Mouse (Mus musculus): Measurements from ENCODE around the gene Gm20547.

The Gm20547 gene

DNA sequence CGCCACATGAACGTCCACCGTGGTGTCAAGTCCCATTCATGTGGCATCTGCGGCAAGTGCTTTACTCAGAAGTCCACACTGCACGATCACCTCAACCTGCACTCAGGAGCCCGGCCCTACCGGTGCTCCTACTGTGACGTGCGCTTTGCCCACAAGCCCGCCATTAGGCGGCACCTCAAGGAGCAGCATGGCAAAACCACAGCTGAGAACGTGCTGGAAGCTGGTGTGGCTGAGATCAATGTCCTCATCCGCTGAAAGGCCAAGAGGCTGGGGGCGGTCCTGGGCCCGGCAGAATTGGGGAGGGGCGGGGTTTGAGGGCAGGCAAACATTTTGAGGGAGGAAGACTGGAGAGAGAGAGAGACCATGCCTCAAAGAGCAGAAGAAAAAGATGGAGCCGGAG lies 14.5 kb upstream of the Gm20547 start:
- DNase-seq (ENCODE audit: low read depth, low spot score): no peak

DNA sequence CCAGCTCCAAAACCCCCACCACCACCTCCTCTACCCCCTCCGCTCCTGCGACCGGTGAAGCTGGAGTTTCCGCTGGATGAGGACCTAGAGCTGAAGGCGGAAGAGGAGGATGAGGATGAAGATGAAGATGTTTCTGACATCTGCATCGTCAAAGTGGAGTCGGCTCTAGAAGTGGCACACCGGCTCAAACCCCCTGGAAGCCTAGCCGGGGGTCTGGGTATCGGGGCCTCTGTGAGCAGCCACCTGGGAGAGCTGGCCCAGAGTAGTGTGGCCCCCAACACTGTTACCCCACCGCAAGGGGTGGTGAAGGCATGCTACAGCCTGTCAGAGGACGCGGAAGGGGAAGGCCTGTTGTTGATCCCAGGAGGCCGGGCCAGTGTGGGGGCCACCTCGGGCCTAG lies 13.9 kb upstream of the Gm20547 start:
- no peak for DNase-seq (ENCODE audit: low read depth, low spot score)

DNA sequence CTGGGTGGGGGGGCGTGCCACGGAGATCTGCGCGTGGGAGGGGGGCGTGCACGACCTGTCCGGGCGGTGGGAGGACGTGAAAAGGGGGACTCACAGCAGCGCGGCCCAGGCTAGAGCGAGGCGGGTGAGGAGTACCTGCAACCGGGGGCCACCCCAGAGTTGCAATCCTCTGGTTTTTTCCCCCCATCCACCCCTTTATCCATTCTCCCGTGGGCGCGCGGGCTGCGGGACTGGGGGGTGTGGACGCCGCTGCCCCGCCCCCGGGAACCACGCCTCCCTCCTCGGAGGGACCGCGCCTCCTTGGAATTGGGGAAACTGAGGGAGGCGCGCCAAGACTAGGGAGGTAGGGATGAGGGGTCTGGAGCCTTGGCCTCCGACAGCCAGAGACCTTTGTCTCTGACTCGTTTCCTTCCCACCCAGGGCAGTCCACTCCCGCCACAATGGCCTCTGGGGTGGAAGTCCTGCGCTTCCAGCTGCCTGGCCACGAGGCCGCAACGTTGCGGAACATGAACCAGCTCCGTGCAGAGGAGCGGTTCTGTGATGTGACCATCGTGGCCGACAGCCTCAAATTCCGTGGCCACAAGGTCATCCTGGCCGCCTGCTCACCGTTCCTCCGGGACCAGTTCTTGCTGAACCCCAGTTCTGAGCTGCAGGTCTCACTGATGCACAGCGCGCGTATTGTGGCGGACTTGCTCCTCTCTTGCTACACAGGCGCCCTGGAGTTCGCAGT lies 13.1 kb upstream of the Gm20547 start:
- DNase-seq (ENCODE audit: low read depth, low spot score): no peak

DNA sequence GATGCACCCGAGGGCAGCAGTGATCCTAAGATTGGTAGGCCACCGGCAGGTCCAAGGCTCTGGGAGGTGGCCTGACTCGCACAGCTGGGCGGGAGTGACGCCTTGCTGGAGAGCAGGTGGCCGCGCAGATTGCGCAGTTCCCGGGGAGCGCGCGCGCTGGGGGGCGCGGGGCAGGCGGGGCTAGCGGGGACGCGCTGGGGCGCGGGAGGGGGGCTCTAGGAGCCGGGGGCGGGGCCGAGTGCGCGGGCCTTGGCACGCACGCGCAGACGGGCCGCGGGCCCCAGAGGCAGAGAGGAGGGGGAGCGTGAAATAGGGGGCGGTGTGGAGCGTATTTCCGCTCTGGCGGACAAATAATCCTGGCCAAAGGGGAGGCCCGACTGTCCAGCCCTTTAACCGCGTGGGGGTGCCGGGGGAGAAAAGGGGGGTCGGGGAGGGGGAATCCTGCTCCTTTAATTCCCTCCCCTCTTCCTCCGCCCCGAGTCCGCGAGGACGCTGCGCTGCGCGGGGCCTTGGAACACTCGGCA lies 12.3 kb upstream of the Gm20547 start:
- DNase-seq (ENCODE audit: low read depth, low spot score): peak; percentile 95

DNA sequence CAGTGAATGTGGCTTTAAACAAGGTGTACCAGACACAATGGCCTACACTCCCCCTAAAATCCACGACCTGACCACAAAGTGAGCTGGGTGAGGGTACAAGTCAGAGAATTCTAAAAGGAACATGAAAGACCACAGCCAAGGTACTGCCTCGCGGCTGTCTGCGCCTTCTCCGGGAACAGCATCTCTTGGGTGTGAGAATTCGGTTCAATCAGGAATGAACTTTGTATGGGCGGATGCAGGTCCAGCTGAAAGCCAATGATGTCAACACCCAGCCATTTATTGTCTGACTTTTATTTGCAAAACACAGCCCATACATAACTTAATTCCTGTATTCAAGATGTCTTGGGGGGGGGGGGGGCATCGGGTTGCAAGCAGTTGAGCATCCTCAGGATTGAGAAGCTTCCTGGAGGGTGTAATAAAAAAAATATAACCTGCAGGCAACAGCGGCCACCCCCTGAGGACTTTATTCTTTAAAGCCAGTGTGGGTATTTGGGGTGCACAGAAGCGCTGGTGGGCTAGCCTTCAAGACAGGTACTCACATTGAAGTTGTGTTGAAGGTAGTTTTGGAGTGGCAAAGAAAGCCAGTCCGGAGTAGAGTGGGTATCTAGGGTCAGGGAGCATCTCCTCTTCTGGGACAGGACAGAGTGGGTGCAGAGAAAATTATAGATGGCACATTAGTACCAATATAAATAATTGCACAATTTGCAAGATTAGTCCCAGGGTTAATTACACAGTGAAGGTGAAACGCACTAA lies 11.4 kb upstream of the Gm20547 start:
- DNase-seq (ENCODE audit: low read depth, low spot score): no peak

DNA sequence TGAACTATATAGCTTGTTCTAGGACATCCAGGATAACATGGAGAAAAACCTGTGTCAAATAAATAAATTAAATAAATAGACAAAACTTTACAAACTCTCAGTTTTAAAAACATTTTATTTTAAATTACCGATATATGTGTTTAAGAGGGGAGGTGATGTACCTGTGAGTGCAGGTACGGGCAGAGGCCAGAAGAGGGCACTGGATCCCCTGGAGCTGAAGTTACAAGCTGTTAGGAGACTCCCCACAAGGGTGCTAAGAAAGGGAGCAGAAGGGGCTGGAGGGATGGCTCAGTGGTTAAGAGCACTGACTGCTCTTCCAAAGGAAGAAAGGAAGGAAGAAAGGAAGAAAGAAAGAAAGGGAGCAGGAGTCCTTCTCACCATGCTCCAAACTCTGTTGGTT lies 9.5 kb upstream of the Gm20547 start:
- DNase-seq (ENCODE audit: low read depth, low spot score): no peak

DNA sequence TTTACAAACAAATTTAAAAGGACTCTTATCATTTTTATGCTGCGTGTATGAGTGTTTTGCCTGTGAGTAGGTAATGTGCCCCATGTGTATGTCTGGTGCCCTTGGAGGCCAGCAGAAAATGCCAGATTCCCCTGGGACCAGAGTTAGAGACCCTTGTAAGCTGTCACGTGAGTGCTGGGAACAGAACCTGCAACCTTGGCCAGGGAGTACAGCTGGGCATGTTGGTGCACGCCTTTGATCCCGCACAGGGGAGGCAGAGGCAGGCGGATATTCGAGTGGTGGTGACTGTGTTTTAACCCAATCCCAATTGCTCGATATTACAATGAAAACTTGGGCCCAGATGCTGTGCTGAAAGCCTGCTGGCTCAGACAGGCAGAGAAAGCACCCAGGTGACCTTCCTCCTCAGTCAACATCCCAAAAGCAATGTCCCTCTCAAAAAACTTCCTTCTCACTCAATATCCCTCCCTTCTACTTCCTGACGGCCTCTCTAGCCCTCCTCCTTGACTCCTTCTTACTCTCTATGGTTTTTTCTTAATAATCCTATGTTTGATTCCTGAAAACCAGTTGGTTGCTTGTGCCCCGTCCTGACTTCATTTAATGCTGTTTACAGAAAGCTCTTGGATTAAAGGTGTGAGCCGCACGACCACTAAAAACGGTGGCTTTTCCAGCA lies 8.4 kb upstream of the Gm20547 start:
- no peak for DNase-seq (ENCODE audit: low read depth, low spot score)

DNA sequence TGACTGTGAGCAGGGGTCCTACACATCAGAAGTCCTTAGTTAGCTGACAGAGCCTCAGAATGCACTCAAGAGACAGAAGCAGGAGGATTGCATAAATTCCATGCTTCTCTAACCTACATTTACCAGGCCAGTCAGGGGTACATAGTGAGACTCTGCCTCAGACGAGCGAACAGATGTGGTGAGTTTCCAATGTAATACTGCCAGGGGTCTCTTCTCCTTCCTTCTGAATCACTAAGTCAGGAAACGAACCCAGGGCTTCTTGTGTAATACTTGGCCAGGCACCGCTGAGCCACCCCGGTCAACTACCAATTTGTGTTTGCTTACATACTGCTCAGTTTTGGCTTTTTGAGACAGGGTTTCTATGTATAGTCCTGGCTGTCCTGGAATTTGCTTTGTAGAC lies 6.1 kb upstream of the Gm20547 start:
- DNase-seq (ENCODE audit: low read depth, low spot score): no peak

DNA sequence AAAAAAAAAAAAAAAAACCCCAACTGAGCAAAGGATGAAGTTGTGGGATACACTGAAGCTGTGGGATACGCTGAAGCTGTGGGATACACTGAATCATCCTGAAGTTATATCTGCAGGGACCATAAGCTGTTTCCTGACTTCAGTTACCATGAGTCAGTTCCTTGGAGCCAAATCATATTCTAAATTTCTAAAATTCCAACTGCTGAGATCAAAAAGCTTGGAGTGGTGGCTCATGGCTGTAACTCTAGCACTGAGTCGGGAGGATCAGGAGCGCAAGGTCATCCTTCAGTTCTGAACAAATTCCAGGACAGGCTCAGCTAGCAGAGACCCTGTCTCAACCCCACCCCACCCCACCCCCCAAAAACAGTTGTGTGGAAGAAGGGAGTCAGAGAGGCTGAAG lies 3.8 kb upstream of the Gm20547 start:
- DNase-seq (ENCODE audit: low read depth, low spot score): no peak

DNA sequence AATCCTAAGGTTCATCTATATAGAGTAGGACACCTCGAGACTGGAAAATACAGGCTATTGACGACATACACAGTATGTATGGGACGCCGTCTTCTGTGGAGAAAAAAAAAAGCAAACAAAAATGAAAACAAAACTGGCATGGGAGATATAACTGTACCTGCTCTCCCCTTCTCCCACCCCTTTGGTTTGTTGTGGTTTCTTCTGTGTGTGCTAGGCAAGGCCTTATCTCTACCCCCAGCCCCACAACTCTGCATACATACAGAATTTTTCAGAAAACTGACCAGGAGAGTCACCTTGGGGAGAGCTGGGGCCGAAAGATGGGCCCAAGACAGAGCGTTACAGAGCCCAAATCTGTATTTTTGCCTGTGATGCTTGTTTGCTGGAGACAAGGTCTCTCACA lies 2.9 kb upstream of the Gm20547 start:
- no peak for DNase-seq (ENCODE audit: low read depth, low spot score)

DNA sequence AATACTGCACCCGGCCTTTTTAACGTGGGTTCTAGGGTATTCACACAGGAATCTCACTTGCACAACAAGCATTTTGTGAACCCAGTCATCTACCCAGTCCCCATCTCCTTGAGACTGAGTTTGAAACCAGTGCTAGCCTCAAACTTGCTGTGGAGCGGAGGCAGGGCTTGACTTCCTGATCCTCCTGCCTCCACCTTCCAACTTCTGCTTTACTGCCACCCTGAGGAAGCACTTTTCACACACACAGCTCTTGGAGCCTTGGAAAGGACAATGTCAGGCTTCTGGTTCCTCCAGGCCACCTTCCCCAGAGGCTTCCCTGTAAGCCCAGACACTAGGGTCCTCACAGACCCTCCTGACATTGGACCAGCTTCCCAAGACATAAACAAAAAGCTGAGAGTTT lies 1.5 kb upstream of the Gm20547 start:
- DNase-seq (ENCODE audit: low read depth, low spot score): no peak

DNA sequence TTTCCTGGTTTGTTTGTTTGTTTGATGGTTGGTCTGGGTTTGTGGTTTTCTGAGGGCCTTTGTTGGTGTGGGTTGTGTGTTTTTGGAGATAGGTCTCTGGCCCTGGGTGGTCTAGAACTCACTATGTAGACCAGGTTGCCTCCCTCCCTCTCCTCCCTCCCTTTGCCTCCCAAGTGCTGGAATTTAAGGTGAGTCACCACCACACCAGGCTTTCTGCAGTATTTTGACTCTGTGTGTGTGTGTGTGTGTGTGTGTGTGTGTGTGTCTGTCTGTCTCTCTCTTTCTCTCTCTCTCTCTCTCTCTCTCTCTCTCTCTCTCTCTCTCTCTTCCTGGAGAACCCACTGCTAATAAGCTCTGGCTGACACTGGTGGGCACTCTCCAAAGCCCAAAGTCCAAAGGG lies 676 bp downstream of the Gm20547 start:
- no peak for DNase-seq (ENCODE audit: low read depth, low spot score)

DNA sequence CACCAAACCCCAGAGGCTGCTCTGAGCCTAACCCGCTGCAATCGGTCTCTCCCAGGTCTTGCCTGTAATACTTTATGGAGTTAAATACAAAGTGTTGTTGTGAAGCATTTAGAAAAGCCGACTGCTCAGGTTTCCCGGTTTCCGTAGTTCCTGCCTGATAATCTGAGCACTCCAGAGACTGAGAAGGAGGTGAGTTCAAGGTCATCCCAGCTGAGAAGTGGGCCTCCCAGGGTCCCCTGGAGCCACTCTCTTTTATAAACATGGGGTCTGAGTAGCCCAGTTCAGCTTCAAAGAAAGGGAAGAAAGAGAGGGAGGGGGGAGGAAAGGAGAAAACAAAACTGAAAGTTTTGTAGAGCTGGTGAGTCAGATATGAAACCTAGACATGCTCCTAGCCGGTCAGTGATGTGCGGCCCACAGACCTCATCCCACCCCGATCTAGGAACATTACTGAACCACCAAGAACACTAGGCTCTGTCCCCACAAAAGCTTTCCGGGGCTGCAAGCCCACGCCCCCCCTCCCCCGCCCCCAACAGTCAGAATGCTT lies 2.4 kb downstream of the Gm20547 start, which contains the start of gene Zbtb12:
Gene Zbtb12, plus strand, starts transcription at position 148 of the 544 bp plus-strand sequence.
- no peak for DNase-seq (ENCODE audit: low read depth, low spot score)

DNA sequence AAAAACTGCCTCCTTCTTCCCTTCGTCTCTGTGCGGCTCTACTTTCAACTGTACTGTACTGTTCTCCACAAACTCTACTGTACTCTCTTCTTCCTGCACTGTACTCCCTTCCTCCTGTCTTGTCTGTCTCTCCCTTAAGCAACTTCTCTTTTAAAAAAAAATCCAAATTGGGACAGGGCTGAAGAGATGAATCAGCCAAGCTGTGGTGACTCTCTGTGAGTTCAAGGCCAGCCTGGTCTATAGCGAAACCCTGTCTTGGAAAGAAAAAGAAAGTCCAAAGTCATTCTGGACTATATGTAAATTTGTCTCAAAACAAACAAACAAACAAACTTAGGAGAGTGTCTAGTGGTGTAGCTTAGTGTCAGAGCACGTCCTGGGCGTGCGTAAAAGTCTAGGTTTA lies 7.5 kb downstream of the Gm20547 start:
- no peak for DNase-seq (ENCODE audit: low read depth, low spot score)

DNA sequence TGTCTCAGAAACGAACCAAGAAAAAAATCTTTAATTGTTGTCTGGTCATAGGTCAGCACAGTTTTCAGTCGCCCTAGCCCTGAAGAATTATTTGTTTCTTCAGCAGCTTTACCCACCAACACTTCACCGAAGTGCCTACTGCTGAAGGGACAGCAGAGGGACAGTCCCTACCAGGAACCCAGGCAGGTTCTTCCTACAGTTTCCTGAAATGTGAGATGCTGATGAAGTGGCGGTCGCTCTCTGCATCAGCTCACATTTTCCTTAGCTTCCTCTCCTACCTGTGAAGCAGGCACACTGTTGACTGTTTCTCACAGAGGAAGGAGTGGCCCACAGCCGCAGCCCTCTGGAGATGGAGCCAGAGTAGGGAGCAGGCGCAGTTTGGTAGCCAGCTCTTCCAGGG lies 15.9 kb downstream of the Gm20547 start:
- DNase-seq (ENCODE audit: low read depth, low spot score): no peak

DNA sequence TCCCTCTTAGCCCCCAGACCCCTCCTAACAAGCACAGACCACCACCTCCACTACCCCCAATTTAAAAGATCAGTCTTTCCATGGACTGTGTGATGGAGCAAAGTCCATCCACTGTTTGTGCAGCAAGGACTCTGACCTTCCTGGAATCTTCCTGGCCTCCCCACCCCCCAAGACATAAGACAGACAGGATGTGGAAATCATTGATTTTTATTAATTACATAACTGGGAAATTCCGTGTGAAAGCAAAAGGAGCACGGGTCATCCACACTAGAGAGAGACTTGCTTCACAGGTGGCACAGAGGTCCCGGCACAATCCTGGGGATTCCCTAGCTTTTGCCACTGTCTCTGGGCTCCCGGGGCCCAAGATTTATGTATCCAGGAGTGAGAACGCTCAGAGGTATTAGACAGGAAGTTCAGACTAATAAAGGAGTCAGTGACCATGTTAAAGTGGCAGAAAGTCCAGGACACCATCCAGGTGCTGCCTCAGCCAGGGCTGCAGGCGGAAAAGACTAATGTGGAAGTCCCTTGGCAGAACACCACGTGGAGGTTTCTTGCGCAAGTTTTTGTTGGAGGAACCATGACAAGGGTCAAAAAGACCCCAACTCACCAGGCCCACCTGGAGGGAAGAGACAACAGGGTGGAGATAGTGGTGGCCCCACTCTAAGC lies 19.3 kb downstream of the Gm20547 start, which contains the start of gene Cfb:
Gene Cfb, minus strand, starts transcription at position 103 of the 666 bp plus-strand sequence.
- DNase-seq (ENCODE audit: low read depth, low spot score): no peak

DNA sequence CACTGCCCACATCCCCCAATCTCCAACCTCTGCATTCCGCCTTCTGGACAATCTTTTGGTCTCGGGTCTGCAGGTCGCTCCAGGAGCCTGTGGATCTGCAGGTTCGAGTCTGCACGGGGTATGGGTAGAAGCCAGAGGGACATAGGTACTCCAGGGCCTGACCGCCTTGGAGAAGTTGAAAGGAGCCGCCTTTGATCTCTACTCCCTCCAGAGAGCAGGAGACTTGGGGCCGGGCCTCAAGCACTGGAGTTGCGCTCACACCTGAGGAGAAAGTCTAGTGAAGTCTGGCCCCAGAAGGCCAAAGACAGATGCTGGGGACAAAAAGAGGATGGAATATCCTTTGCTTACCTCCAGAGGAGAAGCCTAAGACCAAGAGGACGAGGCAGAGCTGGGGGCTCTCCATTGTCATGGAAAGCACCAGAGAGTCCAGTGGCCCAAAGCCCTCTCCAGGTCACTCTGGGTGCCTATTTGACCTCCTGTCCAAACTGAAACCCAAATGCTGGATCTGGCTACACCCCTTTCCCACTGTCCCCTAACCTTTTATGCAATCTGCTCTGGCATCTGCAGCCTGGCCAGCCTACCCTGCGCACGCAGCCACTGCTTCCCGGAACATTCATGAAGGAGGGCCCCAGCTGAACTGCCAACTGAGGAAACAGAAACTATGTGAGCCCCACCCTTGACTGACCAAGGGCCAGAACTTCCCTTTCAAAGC lies 20.0 kb downstream of the Gm20547 start:
- DNase-seq (ENCODE audit: low read depth, low spot score): no peak

DNA sequence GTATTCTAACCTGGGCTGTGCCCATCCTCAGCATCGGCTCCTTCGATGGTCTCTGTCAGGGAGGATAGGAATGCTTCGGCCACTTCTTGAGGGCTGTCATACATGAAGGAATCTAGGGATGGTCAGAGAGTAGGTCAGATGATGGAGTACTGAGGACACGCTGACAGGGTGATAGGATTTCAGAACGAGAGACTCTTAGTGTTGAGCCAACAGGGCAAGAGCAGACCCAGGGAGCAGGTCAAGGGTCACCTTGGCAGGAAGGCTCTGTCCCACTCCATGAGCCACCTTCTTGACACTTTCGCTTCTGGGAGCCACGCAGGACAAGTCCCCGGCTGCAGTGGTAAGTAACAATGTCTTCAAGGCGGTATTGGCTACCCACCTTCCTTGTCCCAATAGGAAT lies 21.3 kb downstream of the Gm20547 start:
- no peak for DNase-seq (ENCODE audit: low read depth, low spot score)

DNA sequence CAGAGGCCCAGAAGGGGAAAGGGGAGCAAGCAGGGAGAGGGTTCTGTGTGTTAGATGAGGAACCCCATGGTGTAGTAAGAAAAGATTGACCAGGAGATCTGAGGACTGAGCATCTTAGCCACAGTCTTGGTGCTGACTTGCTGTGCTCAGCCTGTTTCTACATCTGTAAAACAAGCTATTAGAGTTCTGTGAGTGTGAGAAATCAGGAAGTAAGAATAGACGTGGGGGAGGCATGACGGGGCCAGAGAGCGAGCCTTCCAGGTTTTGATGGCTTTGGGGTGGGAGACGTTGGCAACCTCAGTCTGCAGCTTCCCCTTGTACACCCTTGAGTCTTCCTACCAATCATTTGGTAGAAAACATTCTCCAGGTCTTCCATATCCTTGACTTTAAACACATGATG lies 23.2 kb downstream of the Gm20547 start:
- no peak for DNase-seq (ENCODE audit: low read depth, low spot score)

DNA sequence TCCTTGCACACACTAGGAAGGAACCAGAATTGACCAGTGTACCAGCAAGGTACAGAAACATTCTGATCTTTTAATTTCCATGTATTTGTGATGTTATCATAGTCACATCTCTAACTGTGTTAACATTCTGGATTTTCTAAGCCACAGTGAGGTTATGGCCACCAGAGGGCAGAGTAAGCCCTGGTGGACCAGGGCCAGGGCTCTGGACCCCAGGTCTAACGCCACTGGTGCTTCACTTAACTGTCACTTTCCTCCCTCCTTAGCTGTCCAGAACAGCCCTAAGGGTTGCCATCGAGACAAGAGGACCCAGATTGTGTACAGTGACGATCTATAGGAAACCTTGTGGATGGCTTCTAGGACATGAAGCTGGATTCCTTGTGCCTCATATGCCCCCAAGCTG lies 26.0 kb downstream of the Gm20547 start:
- no peak for DNase-seq (ENCODE audit: low read depth, low spot score)

DNA sequence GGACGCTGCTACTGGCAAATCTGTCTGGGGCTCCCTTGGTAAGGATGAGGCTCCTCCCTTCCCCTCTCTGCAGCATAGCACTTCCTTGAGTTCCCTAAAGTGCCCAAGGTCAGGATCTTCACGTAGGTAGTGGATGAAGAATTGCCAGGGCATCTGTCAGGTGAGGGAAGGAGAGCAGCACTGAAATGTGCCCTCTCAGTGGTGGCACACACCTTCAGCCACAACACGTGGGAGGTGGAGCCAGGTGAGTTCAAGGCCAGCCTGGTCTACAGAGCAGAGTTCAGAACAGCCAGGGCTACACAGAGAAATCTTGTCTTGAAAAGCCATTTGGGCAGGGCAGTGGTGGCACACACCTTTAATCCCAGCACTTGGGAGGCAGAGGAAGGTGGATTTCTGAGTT lies 27.1 kb downstream of the Gm20547 start:
- no peak for DNase-seq (ENCODE audit: low read depth, low spot score)
